Mouse (Mus musculus) liver, adult 2 months (tissue): ENCODE data around the gene Dhx57.

Experiments
- CTCF ChIP-seq: fragments of 200-500 bp; IDR thresholded peaks from 2 replicates; pipeline ENCODE4 v1.5.1; 2011; ENCODE audit warnings: low read depth, low read length, control low read depth
- POLR2A ChIP-seq: fragments of 200-500 bp; IDR thresholded peaks from 2 replicates; pipeline ENCODE4 v1.6.1; 2011; ENCODE audit warnings: low read length, control low read depth; ENCODE audit not compliant: insufficient read depth; ENCODE audit errors: extremely low read depth

DNA sequence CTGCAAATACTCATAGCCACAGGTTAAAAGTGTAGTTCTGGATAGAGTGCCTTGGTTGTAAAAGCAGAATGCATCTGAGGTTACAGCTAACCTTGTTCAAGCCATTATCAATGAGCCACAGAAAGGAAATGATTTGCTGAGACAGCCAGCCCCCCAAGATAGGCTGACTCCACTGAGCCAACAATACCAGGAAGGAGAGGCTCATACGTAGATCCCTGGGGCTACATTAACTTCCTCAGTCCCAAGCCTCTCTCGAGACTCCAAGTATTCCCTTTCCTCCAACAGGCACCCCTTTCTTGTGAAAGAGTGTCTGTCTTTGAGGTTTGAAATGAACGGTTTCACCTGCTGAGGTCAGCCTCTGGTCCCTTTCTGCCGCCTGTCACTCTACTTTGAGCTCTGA, 5.8 kb downstream of the Dhx57 start:
- TF ChIP-seq POLR2A (no peak), CTCF (no peak)
